Mouse (Mus musculus): Measurements from ENCODE around the gene Lamb3. TPM values are rescaled to one million over a fixed set of nuclear protein-coding genes. Genes with fewer than 3 reads are reported as not detected.
A peak's percentile ranks its signal among the peaks of the same experiment; 100 is the strongest.

Lamb3 gene
- total and polyA plus RNA-seq, 3 experiments, result 10.1 to 14.6 (median 12.3) TPM

DNA sequence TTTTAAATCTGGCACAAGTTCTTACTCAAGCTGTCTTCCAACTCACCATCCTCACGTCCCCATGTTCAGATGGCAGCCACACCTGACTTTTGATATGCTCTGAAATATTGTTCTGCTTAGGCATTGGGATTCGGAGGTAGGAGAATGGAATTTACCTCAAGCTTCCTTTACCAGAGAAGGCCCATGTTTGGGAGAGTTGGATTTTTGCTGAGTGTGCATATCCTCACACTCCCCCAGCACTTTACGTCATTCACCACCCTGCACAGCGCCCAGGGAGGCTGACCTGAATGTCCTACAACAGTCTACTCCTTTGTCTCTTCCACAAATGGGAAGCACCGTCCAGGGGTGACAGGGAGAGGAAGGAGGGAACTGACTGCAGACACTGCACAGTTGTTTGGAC, 12.9 kb downstream of the Lamb3 start:
- no peak overlapping the region for H3K27ac ChIP-seq (ENCODE audit: insufficient read depth, low read depth)
- in situ Hi-C loops (cut with MboI; ENCODE audit: low pct_ligation_motif_present, low pct_unique_long_range_greater_than_20kb, low sequenced_read_pairs), result no loop called here

GRCm38 (mm10) chr1:193225531-193225930, 18.0 kb downstream of the Lamb3 start:
- Histone ChIP-seq H3K36me3 (replicated peaks in 1 of 2; ENCODE audit: control insufficient read depth in 1 of 2, insufficient read depth in 1 of 2, low read length in 1 of 2) (peaks cover 0 to 63% of the 10 kb centered on the region in 2 experiments), H3K9me3 (replicated peaks; ENCODE audit: low read length) (no peaks in the 10 kb centered on the region), H3K27ac (ENCODE audit: insufficient read depth, low read depth) (no peak overlapping the region), H3K27me3 (replicated peaks) (no peaks in the 10 kb centered on the region), H3K4me2 (ENCODE audit: insufficient read depth, low read depth, poor library complexity, severe bottlenecking) (no peak overlapping the region), H3K4me3 (replicated peaks in 1 of 3; ENCODE audit: low read depth in 2 of 3, low read length in 2 of 3, poor library complexity in 1 of 3) (no peak overlapping the region), H3K9ac (ENCODE audit: insufficient read depth, low read depth) (no peak overlapping the region), H3K4me1 (ENCODE audit: control insufficient read depth in 1 of 2, insufficient read depth in 2 of 2) (peaks cover 9 to 68% of the 10 kb centered on the region in 2 experiments; a peak in 3 of 4 replicates), H3K79me2 (replicated peaks; ENCODE audit: control insufficient read depth, extremely low read depth, insufficient read depth, poor library complexity, severe bottlenecking) (no peaks in the 10 kb centered on the region)
- dilution Hi-C loops (cut with MboI; ENCODE audit: extremely low pct_ligation_motif_present, extremely low pct_unique_long_range_greater_than_20kb, low sequenced_read_pairs) (no loop called here), in situ Hi-C loops (cut with MboI; ENCODE audit: low pct_ligation_motif_present, low pct_unique_long_range_greater_than_20kb, low sequenced_read_pairs) (no loop called here)
- TF ChIP-seq RAD21 (IDR thresholded peaks at IDR 0.05; ENCODE audit: low read depth, low read length), result no peak
- no peak for TF ChIP-seq NELFE (IDR thresholded peaks at IDR 0.05; ENCODE audit: low read depth, low read length)
- no peak for TF ChIP-seq GABPA (IDR thresholded peaks at IDR 0.05; ENCODE audit: insufficient replicate concordance, low read depth, low read length)
- no peak for TF ChIP-seq E2F4 (IDR thresholded peaks at IDR 0.05; ENCODE audit: insufficient replicate concordance, low read depth, low read length)
- no peak for TF ChIP-seq ETS1 (conservative IDR thresholded peaks at IDR 0.05; ENCODE audit: low read depth, low read length)
- DNase-seq (ENCODE audit: extremely low read depth), result no peak

More for the DNA sequence above, 12.9 kb downstream of the Lamb3 start:
- H3K4me1 ChIP-seq (ENCODE audit: control insufficient read depth in 1 of 2, insufficient read depth in 2 of 2), result peaks cover 5 to 52% of the 10 kb centered on the region in 2 experiments; a peak in 3 of 4 replicates
- no peaks in the 10 kb centered on the region for H3K9me3 ChIP-seq (replicated peaks; ENCODE audit: low read length)
- H3K27me3 ChIP-seq (replicated peaks), result no peaks in the 10 kb centered on the region
- TF ChIP-seq MAFK (IDR thresholded peaks at IDR 0.05; ENCODE audit: insufficient replicate concordance, low read length) (peak; percentile 66), RCOR1 (conservative IDR thresholded peaks at IDR 0.05; ENCODE audit: low read depth, low read length) (no peak)
- H3K4me2 ChIP-seq (ENCODE audit: insufficient read depth, low read depth, poor library complexity, severe bottlenecking), result no peak overlapping the region
- H3K4me3 ChIP-seq (replicated peaks in 1 of 3; ENCODE audit: low read depth in 2 of 3, low read length in 2 of 3, poor library complexity in 1 of 3), result no peak overlapping the region
- H3K79me2 ChIP-seq (replicated peaks; ENCODE audit: control insufficient read depth, extremely low read depth, insufficient read depth, poor library complexity, severe bottlenecking), result no peaks in the 10 kb centered on the region; the same call in 1 of the 2 replicates
- peaks cover 2 to 80% of the 10 kb centered on the region in 2 experiments for H3K36me3 ChIP-seq (replicated peaks in 1 of 2; ENCODE audit: control insufficient read depth in 1 of 2, insufficient read depth in 1 of 2, low read length in 1 of 2)
- dilution Hi-C loops (cut with MboI; ENCODE audit: extremely low pct_ligation_motif_present, extremely low pct_unique_long_range_greater_than_20kb, low sequenced_read_pairs), result no loop called here
- no peak overlapping the region for H3K9ac ChIP-seq (ENCODE audit: insufficient read depth, low read depth)
- no peak for DNase-seq (ENCODE audit: extremely low read depth)

DNA sequence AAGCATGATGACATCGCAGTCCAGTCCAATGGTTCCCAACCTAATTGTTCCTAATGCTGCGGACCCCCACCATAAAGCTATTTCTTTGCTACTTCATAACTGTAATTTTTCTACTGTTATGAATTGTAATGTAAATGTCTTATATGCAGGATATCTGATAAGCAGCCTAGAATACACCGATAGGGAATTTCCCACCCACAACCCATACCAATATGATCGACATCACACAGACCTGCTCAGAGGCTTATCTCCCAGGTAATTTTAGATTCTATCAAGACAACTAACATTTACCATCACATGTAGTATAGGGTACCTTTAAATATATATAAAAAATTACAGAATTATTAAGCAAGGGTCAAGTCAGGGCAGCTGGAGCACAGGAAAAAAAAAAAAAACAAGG, 18.6 kb downstream of the Lamb3 start:
- in situ Hi-C loops (cut with MboI; ENCODE audit: low pct_ligation_motif_present, low pct_unique_long_range_greater_than_20kb, low sequenced_read_pairs) (no loop called here), dilution Hi-C loops (cut with MboI; ENCODE audit: extremely low pct_ligation_motif_present, extremely low pct_unique_long_range_greater_than_20kb, low sequenced_read_pairs) (no loop called here)
- TF ChIP-seq MXI1 (IDR thresholded peaks at IDR 0.05; ENCODE audit: low read depth, low read length) (no peak), MYC (IDR thresholded peaks at IDR 0.05; ENCODE audit: low read depth, low read length) (no peak), ZC3H11A (IDR thresholded peaks at IDR 0.05; ENCODE audit: low read depth, low read length) (no peak), MAZ (IDR thresholded peaks at IDR 0.05; ENCODE audit: low read depth, low read length) (no peak), KAT2A (IDR thresholded peaks at IDR 0.05; ENCODE audit: insufficient replicate concordance, low read length) (no peak), NRF1 (IDR thresholded peaks at IDR 0.05; ENCODE audit: low read depth, low read length) (no peak), MAX (IDR thresholded peaks at IDR 0.05; ENCODE audit: low read length) (no peak), JUND (conservative IDR thresholded peaks at IDR 0.05; ENCODE audit: low read depth, low read length) (no peak), SIN3A (IDR thresholded peaks at IDR 0.05; ENCODE audit: low read length) (no peak), NELFE (IDR thresholded peaks at IDR 0.05; ENCODE audit: low read depth, low read length) (no peak), UBTF (IDR thresholded peaks at IDR 0.05; ENCODE audit: low read depth, low read length) (no peak), CHD2 (IDR thresholded peaks at IDR 0.05; ENCODE audit: low read length) (no peak), MAFK (IDR thresholded peaks at IDR 0.05; ENCODE audit: insufficient replicate concordance, low read length) (no peak), EP300 (IDR thresholded peaks at IDR 0.05; ENCODE audit: low read length) (no peak), USF2 (conservative IDR thresholded peaks at IDR 0.05; ENCODE audit: low read depth, low read length) (no peak), GABPA (IDR thresholded peaks at IDR 0.05; ENCODE audit: insufficient replicate concordance, low read depth, low read length) (no peak)
- H3K36me3 ChIP-seq (replicated peaks in 1 of 2; ENCODE audit: control insufficient read depth in 1 of 2, insufficient read depth in 1 of 2, low read length in 1 of 2), result peaks cover 0 to 58% of the 10 kb centered on the region in 2 experiments
- H3K79me2 ChIP-seq (replicated peaks; ENCODE audit: control insufficient read depth, extremely low read depth, insufficient read depth, poor library complexity, severe bottlenecking), result no peaks in the 10 kb centered on the region
- no peak overlapping the region for H3K27ac ChIP-seq (ENCODE audit: insufficient read depth, low read depth)
- H3K9ac ChIP-seq (ENCODE audit: insufficient read depth, low read depth), result no peak overlapping the region
- no peak overlapping the region for H3K4me3 ChIP-seq (replicated peaks in 1 of 3; ENCODE audit: low read depth in 2 of 3, low read length in 2 of 3, poor library complexity in 1 of 3)
- no peaks in the 10 kb centered on the region for H3K9me3 ChIP-seq (replicated peaks; ENCODE audit: low read length)
- no peaks in the 10 kb centered on the region for H3K27me3 ChIP-seq (replicated peaks)
- H3K4me2 ChIP-seq (ENCODE audit: insufficient read depth, low read depth, poor library complexity, severe bottlenecking), result no peak overlapping the region
- peaks cover 11 to 68% of the 10 kb centered on the region in 2 experiments for H3K4me1 ChIP-seq (ENCODE audit: control insufficient read depth in 1 of 2, insufficient read depth in 2 of 2)
- no peak for DNase-seq (ENCODE audit: extremely low read depth)

Data from CH12.LX (cell line).